Comparison of ENCODE assay signal across 16 mouse cellular contexts in the genomic region with DNA sequence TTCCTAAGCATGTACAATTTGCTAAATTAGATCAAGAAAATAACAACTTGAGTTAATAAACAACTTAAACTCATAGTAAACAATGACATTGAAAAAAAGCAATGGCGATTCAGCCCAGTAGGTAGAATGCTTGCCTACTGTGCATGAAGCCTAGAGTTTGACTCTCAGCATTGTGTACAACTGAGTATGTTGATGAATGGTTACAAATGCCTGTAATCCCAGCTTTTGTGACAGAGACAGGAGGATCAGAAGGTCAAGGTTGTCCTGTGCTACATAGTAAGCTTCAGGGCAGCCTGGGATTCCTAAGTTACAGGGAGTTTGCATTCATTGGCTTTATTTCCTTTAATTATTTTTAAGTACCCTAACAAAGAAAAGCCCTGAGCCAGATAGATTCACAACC.
"Had no signal": no experiment of that assay in that cellular context is flagged by ENCODE, and none has a peak within 500 bp of the region (broad histone marks: within the 10 kb centered on the region; RNA-seq: fewer than 3 reads in every experiment).

No protein-coding gene starts in this region.

- H3K27ac ChIP-seq: neural tube, embryonic 13.5 days; neural tube, embryonic 15.5 days; stomach, embryonic 15.5 days; stomach, postnatal 0 days had no signal

- H3K27me3 ChIP-seq: neural tube, embryonic 13.5 days; neural tube, embryonic 15.5 days; stomach, embryonic 15.5 days had no signal

- H3K9me3 ChIP-seq: neural tube, embryonic 13.5 days; stomach, embryonic 15.5 days had no signal

- H3K4me3 ChIP-seq: neural tube, embryonic 13.5 days; neural tube, embryonic 15.5 days; stomach, embryonic 15.5 days had no signal

- H3K4me2 ChIP-seq: neural tube, embryonic 13.5 days; neural tube, embryonic 15.5 days; stomach, embryonic 15.5 days had no signal

- DNase-seq: retina, postnatal 1 day; right cerebral cortex, adult 18-20 months; right cerebral cortex, postnatal 14 days; right cerebral cortex, postnatal 25 days; right cerebral cortex, postnatal 4 days; spleen, adult 18-20 months; thymus, adult 18-20 months; thymus, adult 2 months; thymus, postnatal 14 days; thymus, postnatal 25 days; thymus, postnatal 36 days; thymus, postnatal 4 days had no signal

- H3K36me3 ChIP-seq: neural tube, embryonic 13.5 days; neural tube, embryonic 15.5 days; stomach, embryonic 15.5 days had no signal

- H3K9ac ChIP-seq: neural tube, embryonic 13.5 days; neural tube, embryonic 15.5 days; stomach, embryonic 15.5 days had no signal

- H3K4me1 ChIP-seq: stomach, embryonic 15.5 days had no signal
